11 mouse cellular contexts compared by ENCODE assay signal in genomic region chr8:47021135-47021555, GRCm38 (mm10). TPM values are rescaled to one million over a fixed set of nuclear protein-coding genes. Genes with fewer than 3 reads are reported as not detected.
DNase-seq lines count a peak whose midpoint lies in the region; ATAC-seq and TF ChIP-seq lines count a peak whose summit lies in the region.
"Had no signal": no experiment of that assay in that cellular context is flagged by ENCODE, and none has a peak within 500 bp of the region (broad histone marks: within the 10 kb centered on the region; RNA-seq: fewer than 3 reads in every experiment).

No protein-coding gene starts in this region.

- peak; percentile 11; the same call in 1 of the 2 replicates for TF ChIP-seq CTCF in testis, adult 2 months (IDR thresholded peaks at IDR 0.05; ENCODE audit: control insufficient read depth, insufficient read depth, insufficient replicate concordance, low read depth, low read length)
- TF ChIP-seq CTCF in stomach, postnatal 0 days (IDR thresholded peaks at IDR 0.05; ENCODE audit: low read depth), result peak; percentile 65

- no peaks in the 10 kb centered on the region for H3K4me1 ChIP-seq in testis, adult 2 months (ENCODE audit: control insufficient read depth, insufficient read depth, low read length)
- no peaks in the 10 kb centered on the region for H3K4me1 ChIP-seq in stomach, postnatal 0 days (replicated peaks; ENCODE audit: control insufficient read depth, insufficient read depth)

- no peak overlapping the region for H3K4me2 ChIP-seq in stomach, postnatal 0 days (replicated peaks; ENCODE audit: low read depth)
- H3K4me2 ChIP-seq: limb, embryonic 13.5 days; midbrain, embryonic 12.5 days had no signal

- 43% methylated on average over 8 of the region's 8 CpGs for WGBS in stomach, postnatal 0 days

- DNase-seq in cerebellum, postnatal 10 days, result peak; percentile 36 to 50
- no peak for DNase-seq in cerebellum, adult 9-11 months
- DNase-seq in kidney, postnatal 14 days, result peak; percentile 8
- no peak for DNase-seq in kidney, postnatal 10 days
- DNase-seq in testis, postnatal 14 days (ENCODE audit: low spot score), result no peak
- DNase-seq in stomach, postnatal 0 days (ENCODE audit: low spot score), result no peak

- H3K4me3 ChIP-seq in testis, adult 2 months (ENCODE audit: control insufficient read depth, low read depth, low read length), result no peak overlapping the region
- no peak overlapping the region for H3K4me3 ChIP-seq in stomach, postnatal 0 days (ENCODE audit: low read depth, low read length)
- H3K4me3 ChIP-seq: limb, embryonic 13.5 days; midbrain, embryonic 12.5 days had no signal

- H3K27ac ChIP-seq in testis, adult 2 months (ENCODE audit: control insufficient read depth, insufficient read depth, low read depth, low read length), result no peak overlapping the region
- no peak overlapping the region for H3K27ac ChIP-seq in stomach, postnatal 0 days (replicated peaks)
- H3K27ac ChIP-seq: limb, embryonic 13.5 days; midbrain, embryonic 12.5 days had no signal

- H3K9me3 ChIP-seq in stomach, postnatal 0 days (ENCODE audit: control insufficient read depth, low read length), result no peaks in the 10 kb centered on the region
- H3K9me3 ChIP-seq: limb, embryonic 13.5 days; midbrain, embryonic 12.5 days had no signal

- TF ChIP-seq POLR2A in testis, adult 2 months (IDR thresholded peaks at IDR 0.05; ENCODE audit: control insufficient read depth, low read depth, low read length), result no peak

- no peak overlapping the region for H3K9ac ChIP-seq in stomach, postnatal 0 days (ENCODE audit: low read length)
- H3K9ac ChIP-seq: limb, embryonic 13.5 days; midbrain, embryonic 12.5 days had no signal

- ATAC-seq in stomach, postnatal 0 days (ENCODE audit: low FRiP score, low TSS enrichment), result peak; percentile 62; the same call in 1 of the 2 replicates
- ATAC-seq in erythroid progenitor cell, adult 5-6 weeks (replicated peaks; ENCODE audit: low FRiP score, poor library complexity, severe bottlenecking), result no peak

- no peak for TF ChIP-seq EP300 in stomach, postnatal 0 days (optimal IDR thresholded peaks at IDR 0.05)

- no peaks in the 10 kb centered on the region for H3K27me3 ChIP-seq in testis, adult 2 months (ENCODE audit: control insufficient read depth, insufficient read depth, low read length)
- no peaks in the 10 kb centered on the region for H3K27me3 ChIP-seq in stomach, postnatal 0 days (ENCODE audit: control insufficient read depth, insufficient read depth, low read length)

- H3K36me3 ChIP-seq in testis, adult 2 months (ENCODE audit: control insufficient read depth, insufficient read depth, low read length), result no peaks in the 10 kb centered on the region
- H3K36me3 ChIP-seq in stomach, postnatal 0 days (ENCODE audit: control insufficient read depth, insufficient read depth, low read length), result no peaks in the 10 kb centered on the region
- H3K36me3 ChIP-seq: limb, embryonic 13.5 days; midbrain, embryonic 12.5 days had no signal

RNA-seq across cellular contexts. Expression of gene Enpp6, which starts 34.5 kb away (rescaled TPM):
- 29.0 and 31.1 TPM in 2 replicates for polyA plus RNA-seq in testis, adult 2 months (2012; rRNA removed)
- polyA plus RNA-seq in stomach, postnatal 0 days (2015; fragmentation: Nextera tagmentation; extraction: Ambion mirVana), result 0.16 and 0.40 TPM in 2 replicates
- total RNA-seq in erythroid progenitor cell, adult 5-6 weeks (2015; ENCODE audit: low replicate concordance), result 0.42 TPM in 1 of 2 replicates, not detected in the other
- total RNA-seq in erythroid progenitor cell, adult 5-6 weeks (2017; ENCODE audit: low replicate concordance), result 0.26 TPM in 1 of 2 replicates, not detected in the other
- total RNA-seq: neutrophil, adult 5-6 weeks had no signal

Comparison
In these comparisons a context has a peak if more than half of its experiments do, and no peak if none do; other contexts are left out.
1. DNase-seq: peak in cerebellum, postnatal 10 days (2 of 2) and kidney, postnatal 14 days (single experiment); none in cerebellum, adult 9-11 months (single experiment), kidney, postnatal 10 days (single experiment), testis, postnatal 14 days (single experiment) and stomach, postnatal 0 days (single experiment).
2. RNA of gene Enpp6, which starts 34.5 kb away (polyA plus RNA-seq): 29.0 to 31.1 TPM in testis, adult 2 months; 0.16 to 0.40 TPM in stomach, postnatal 0 days; every median in the first group is over 10 times any median in the second.